Mouse (Mus musculus) adrenal gland, postnatal 25 days (tissue): Measurements from ENCODE around the gene Plpp3. TPM values are rescaled to one million over a fixed set of nuclear protein-coding genes. Genes with fewer than 3 reads are reported as not detected.

Source experiments
- DNase-seq: peaks from one replicate; pipeline ENCODE4 v3.0.0; 2021; ENCODE audit warnings: mixed read lengths
- total RNA-seq: library from RNA; stranded (reverse); gene quantifications from 2 replicates; pipeline ENCODE4 v1.2.3, GENCODE M21; 2021

The Plpp3 gene
- total RNA-seq, 1 experiment from 2014 or later, result 406 TPM

DNA sequence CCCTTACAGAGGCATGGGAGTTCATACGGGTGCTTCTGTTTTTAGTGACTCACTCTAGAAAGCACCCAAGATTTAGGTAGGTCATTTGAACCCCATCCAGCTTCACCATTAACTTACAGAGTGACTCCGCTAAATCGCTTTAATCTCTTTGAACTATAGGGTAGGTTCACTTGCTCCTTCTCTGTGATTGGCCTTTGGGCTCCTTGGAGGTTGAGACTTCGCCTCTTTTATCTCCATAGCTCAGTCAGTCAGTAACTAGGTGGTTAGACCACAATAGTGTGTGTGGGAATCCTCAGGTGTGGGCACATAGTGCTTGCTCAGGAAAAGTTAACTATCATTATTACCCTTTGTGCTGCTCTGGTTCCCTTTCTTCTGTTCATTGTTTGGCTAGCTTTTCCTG is 33.7 kb downstream of the Plpp3 start:
- DNase-seq, result no peak

DNA sequence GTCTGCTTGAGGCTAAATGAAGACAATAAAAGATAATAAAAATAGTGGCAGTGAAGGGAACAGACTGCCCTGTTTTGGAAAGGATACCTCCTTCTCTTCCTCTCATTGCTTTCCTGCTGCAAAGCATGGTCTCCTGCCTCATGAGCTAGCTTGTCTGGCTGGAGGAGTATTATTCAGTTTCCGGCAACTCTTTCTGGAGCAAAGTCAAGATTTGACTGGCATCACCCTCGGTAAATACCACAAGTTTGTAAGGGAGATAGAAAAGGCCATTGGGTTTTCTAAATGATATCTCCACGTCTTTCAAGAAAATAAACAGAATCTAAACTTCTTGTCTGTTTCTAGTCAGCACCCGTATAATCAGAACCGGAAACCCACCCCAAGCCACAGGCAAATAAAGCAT is 34.4 kb downstream of the Plpp3 start:
- DNase-seq, result no peak

GRCm38 (mm10) chr4:105192665-105193064 is 35.5 kb downstream of the Plpp3 start:
- no peak for DNase-seq

- DNase-seq, result no peak
Observed at GRCm38 (mm10) chr4:105195256-105195655, 38.1 kb downstream of the Plpp3 start.

DNA sequence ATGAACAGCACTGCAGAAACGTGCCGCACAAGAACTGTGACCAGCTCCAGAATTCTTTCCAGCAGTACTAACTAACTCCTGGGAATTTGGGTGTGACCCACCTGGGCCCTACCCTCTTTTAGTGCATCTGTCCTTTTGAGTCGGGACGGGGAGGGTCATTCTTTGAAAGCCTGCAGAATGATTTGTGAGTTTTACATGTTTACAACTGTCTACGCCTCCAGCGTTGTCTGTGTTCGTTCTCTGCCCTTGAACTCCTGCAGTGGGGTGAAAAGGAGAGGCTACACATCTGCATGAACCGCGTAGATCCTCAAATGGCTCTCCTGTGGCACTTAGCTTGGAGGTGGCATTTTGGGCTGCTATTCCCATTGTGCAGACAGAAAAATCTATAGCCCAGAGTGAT is 39.0 kb downstream of the Plpp3 start:
- DNase-seq, result no peak

DNA sequence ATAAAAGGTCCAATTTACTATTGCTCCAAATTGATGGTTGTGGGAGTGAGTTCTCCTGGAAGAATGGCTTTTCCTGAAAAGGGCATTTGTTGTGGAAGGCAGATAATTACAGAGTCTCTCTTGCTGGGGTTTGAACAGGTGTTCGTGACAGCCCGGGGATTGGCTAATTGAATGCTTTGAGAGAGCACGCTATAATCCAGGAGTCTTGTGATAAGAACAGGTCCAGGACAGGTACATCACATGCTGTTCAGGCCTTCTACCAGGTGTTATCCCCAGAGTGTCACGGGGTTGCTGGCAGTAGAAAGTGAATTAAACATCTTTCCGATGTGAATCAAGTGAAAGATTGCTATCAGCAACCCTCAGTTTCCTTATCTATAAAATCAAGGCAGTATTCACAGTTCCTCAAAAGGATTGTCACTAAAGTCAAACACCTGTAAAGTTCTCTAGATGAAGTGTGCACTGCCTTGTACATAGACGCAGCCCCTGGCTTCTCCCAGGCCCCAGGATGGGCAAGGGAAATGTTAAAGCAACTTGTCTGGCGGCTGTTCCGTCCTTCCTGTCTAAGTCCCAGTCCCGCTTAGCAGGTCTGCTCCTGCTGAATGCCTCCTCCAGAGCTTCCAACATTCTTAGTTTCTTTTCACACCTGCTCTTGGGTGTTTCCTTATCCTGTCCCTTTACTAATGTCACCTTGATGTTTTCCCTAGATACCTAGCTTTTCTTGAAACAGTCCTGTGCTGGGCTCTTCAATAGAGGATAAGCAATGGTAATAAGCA is 40.0 kb downstream of the Plpp3 start:
- no peak for DNase-seq

GRCm38 (mm10) chr4:105198696-105199095 is 41.5 kb downstream of the Plpp3 start:
- DNase-seq, result peak; percentile 44

GRCm38 (mm10) chr4:105199345-105199744 is 42.2 kb downstream of the Plpp3 start:
- no peak for DNase-seq

GRCm38 (mm10) chr4:105200624-105201524 is 43.7 kb downstream of the Plpp3 start:
- DNase-seq, result peak; percentile 17

GRCm38 (mm10) chr4:105202439-105202838 is 45.3 kb downstream of the Plpp3 start:
- DNase-seq, result no peak

DNA sequence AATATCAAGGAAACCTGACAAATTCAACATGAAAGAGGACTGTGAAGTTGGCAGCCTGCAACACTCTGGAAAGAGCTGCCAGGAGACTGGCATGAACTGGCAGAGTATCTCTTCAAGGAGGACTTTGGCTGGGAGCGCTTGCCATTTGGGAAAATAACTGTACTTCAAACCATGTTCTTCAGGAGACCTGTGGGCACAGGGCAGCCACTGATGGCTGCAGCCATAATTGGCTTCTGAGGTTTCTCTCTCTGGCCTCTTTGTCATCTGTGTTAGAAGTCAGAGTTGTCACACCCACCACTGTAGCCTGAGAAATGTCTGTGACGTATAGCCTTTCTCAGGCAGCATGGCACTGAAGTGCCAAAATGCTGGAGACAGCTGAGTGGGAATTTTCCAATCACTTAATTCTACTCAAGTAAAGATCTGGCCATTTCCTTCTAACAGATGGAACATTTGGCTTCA is 46.2 kb downstream of the Plpp3 start:
- DNase-seq, result no peak

DNA sequence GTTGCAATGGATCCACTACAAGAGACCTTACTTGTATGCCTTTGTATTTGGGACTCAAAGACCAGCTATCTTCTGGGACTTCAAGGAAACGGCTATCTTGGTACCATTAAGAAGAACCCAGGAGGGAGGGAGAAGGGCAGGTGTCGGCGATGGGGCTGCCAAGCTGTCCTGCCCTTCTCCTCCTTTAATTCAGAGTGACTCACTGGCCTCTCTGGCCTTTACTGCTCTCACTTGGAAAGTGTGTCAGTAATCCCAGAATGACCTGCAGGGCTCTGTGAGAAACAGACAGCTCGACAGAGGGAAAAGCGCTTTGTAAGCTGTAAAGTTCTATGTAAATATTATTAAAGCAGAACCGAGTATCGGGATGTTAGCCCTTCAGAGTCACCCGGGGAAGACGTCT is 46.9 kb downstream of the Plpp3 start:
- peak; percentile 46 for DNase-seq

- DNase-seq, result peak; percentile 58
Observed at GRCm38 (mm10) chr4:105205045-105205851, 48.1 kb downstream of the Plpp3 start.

GRCm38 (mm10) chr4:105206102-105206501 is 49.0 kb downstream of the Plpp3 start:
- DNase-seq, result no peak

GRCm38 (mm10) chr4:105206995-105207394 is 49.8 kb downstream of the Plpp3 start:
- no peak for DNase-seq

GRCm38 (mm10) chr4:105207641-105208040 is 50.5 kb downstream of the Plpp3 start:
- DNase-seq, result no peak

DNA sequence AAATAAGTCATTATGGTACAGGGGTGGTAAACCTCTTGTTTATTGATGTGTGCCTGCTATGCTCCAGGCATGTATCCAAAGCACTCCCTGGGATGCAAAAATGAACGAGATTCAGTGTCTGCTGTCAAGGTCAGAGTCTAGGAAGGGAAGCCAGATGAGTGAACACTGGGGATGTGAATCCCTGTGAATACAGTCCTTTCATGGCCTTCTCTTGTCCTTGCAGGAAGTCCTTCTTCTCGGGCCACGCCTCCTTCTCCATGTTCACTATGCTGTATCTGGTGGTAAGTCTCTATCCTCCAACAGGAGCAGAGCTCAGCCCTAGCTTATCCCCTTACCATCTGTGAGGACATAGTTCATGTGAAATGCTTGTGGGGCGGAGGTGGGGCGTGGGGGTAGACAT is 51.8 kb downstream of the Plpp3 start:
- DNase-seq, result no peak

DNA sequence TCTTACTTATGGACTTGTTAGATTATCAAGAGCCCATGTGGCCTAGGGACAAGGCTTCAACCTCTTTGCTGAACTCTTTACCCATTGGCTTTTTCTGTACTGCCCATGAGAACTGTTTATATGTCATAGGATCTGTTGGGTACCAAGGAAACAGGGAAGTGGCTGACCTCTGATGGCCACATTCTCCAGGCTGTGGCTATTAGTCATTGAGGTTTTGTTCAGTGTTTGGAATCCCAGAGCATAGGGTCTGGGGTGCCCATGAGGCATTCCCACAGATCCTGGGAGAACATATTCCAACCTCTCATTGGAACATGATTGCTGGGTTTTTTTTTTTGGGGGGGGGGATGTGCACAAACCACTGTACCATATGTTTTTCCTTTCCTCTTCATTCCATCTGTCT is 56.2 kb downstream of the Plpp3 start:
- no peak for DNase-seq

- peak; percentile 54 for DNase-seq
Observed at GRCm38 (mm10) chr4:105214438-105214837, 57.3 kb downstream of the Plpp3 start.

GRCm38 (mm10) chr4:105215726-105216410 is 58.7 kb downstream of the Plpp3 start:
- peak; percentile 54 for DNase-seq

- DNase-seq, result peak; percentile 26
Observed at GRCm38 (mm10) chr4:105218202-105218601, 61.1 kb downstream of the Plpp3 start.

GRCm38 (mm10) chr4:105219316-105219715 is 62.2 kb downstream of the Plpp3 start:
- peak; percentile 33 for DNase-seq
